Mouse (Mus musculus) macrophage (primary cell): ENCODE measurements around the gene Abcg8. TPM values are rescaled to one million over a fixed set of nuclear protein-coding genes. Genes with fewer than 3 reads are reported as not detected.

Experiments used
- H3K27ac ChIP-seq: fragments of 350-480 bp; formaldehyde crosslinking; 2 replicates; pipeline ENCODE4 v1.9.0; 2021
- H3K36me3 ChIP-seq: fragments of 350-480 bp; formaldehyde crosslinking; 2 replicates; pipeline ENCODE4 v1.9.0; 2021; ENCODE audit errors: inconsistent target
- H3K4me3 ChIP-seq: fragments of 350-480 bp; formaldehyde crosslinking; 2 replicates; pipeline ENCODE4 v1.9.0; 2021; ENCODE audit errors: inconsistent target
- H3K79me2 ChIP-seq: fragments of 350-480 bp; formaldehyde crosslinking; 2 replicates; pipeline ENCODE4 v1.9.0; 2021; ENCODE audit errors: inconsistent target
- WGBS: methylation state at CpG from one replicate; pipeline ENCODE4 v1.1.7; 2026; ENCODE audit warnings: inconsistent platforms; ENCODE audit not compliant: missing documents; 5-methylcytosine and 5-hydroxymethylcytosine counted together
- polyA plus RNA-seq: library from polyadenylated mRNA; stranded (reverse); fragments of 250-400 nt; gene quantifications from 3 replicates; pipeline ENCODE4 v1.2.4, GENCODE M21; 2018; ENCODE audit warnings: inconsistent platforms

Gene Abcg8
- polyA plus RNA-seq, 1 experiment from 2014 or later, result not detected

- Histone ChIP-seq H3K36me3 (no peaks in the 10 kb centered on the region), H3K79me2 (no peaks in the 10 kb centered on the region), H3K4me3 (no peak overlapping the region), H3K27ac (no peak overlapping the region)
- 74% methylated on average over 4 of the region's 4 CpGs for WGBS
These were observed 898 bp upstream of the Abcg8 start for GRCm38 (mm10) chr17:84675204-84675603.

- Histone ChIP-seq H3K27ac (no peak overlapping the region), H3K79me2 (no peaks in the 10 kb centered on the region), H3K4me3 (no peak overlapping the region), H3K36me3 (no peaks in the 10 kb centered on the region)
- 31% methylated on average over 11 of the region's 11 CpGs for WGBS
These were observed 1.5 kb downstream of the Abcg8 start for GRCm38 (mm10) chr17:84677595-84677994.

GRCm38 (mm10) chr17:84681670-84682069 lies 5.6 kb downstream of the Abcg8 start:
- no peak overlapping the region for H3K27ac ChIP-seq
- WGBS, result 92% methylated on average over 3 of the region's 3 CpGs
- H3K36me3 ChIP-seq, result no peaks in the 10 kb centered on the region
- no peaks in the 10 kb centered on the region for H3K79me2 ChIP-seq
- H3K4me3 ChIP-seq, result no peak overlapping the region

DNA sequence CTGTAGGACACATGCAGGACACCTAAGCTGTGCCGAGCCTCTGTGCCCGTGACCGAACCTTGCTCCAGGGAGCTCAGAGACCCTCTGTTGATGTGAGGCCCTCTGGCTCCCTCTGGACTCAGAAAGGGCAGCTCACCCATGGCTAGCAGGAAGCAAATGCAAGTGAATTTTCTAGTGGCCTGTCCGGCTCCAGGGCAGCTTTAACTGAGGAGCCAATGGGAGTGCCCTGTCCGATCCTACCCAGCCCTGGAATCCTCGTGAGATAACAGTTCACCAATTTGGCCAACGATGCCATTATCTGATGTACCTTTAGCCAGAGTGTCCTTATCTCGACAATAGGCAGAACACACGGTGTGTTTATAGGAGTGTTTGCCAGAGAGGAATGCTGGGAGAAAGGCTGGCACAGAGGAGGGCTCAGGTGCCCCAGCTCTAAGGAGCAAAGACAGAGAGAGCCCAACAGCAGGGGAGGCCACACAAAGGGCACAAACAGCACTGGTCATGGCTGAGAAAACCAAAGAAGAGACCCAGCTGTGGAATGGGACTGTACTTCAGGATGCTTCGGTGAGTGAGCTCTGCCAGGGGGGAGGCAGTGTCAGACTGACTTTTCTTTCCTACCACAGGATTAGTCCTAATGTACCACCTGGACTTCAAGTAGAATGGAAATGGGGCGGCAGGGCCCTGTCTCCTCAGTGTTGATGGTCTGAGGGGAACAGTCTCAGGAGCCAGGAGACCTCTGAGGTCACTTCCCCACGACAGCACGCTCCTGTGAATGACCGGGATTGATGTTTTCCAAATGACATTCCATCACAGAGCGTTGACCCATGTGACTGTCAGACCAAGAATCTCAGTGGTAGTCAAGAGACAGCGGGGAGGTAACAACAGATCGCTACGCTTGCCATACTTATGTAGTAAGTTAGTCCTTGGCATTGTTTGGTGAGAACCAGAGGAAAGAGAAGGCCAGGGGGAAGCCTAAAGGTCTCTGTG lies 6.9 kb downstream of the Abcg8 start, which contains the start of gene Abcg5:
Gene Abcg5, minus strand, starts transcription at position 278 of the 984 bp plus-strand sequence.
- H3K79me2 ChIP-seq, result no peaks in the 10 kb centered on the region
- H3K27ac ChIP-seq, result no peak within 1 kb of the TSS
- no peak within 1 kb of the TSS for H3K4me3 ChIP-seq
- H3K36me3 ChIP-seq, result no peaks in the 10 kb centered on the region
- 95% methylated on average over 18 of the region's 18 CpGs for WGBS

DNA sequence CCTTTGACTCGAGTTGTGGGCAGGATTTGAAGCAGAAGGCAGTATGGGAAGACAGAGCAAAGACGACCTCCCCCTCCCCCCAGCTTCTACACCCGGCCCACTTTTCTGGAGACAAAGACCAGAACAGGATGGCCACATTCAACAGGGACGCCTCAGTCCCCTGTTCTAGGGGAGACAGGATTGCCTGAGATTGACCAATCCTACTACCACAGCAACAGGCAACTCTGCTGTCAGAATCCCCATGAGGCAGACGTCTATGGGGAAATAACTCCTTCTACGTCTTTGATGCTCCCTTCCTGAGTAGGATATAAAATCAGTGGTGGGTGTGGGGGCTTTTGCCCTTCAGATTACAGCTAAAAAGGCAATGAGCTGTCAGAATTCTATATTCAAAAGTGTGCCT lies 8.2 kb downstream of the Abcg8 start:
- Histone ChIP-seq H3K4me3 (no peak overlapping the region), H3K27ac (no peak overlapping the region), H3K36me3 (no peaks in the 10 kb centered on the region), H3K79me2 (no peaks in the 10 kb centered on the region)
- 27% methylated on average over 6 of the region's 6 CpGs for WGBS

DNA sequence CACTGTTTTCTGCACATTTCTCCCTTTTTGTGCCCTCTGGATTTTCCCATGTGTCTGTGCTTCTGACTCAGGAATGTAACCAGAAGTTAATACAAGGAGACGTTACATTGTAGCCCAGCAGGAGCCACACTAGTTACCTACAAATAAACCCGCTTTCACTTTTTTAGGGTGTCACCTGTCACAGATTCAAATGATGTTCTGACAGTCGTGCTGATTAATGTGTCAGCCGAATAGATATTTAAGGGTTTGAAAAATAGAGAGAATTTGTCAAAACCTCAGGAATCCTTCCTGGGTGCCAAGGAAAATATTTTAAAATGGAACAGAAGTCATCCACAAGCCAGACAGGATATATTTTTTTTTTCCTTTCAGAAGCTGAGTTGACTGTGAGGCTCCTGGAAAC lies 9.2 kb downstream of the Abcg8 start:
- 98% methylated on average over 4 of the region's 4 CpGs for WGBS

GRCm38 (mm10) chr17:84687994-84688393 lies 11.9 kb downstream of the Abcg8 start:
- Histone ChIP-seq H3K36me3 (no peaks in the 10 kb centered on the region), H3K79me2 (no peaks in the 10 kb centered on the region), H3K27ac (no peak overlapping the region), H3K4me3 (no peak overlapping the region)
- WGBS, result 95% methylated on average over 5 of the region's 5 CpGs

More for the DNA sequence above, 9.2 kb downstream of the Abcg8 start:
- H3K79me2 ChIP-seq, result no peaks in the 10 kb centered on the region
- H3K4me3 ChIP-seq, result no peak overlapping the region
- H3K36me3 ChIP-seq, result no peaks in the 10 kb centered on the region
- no peak overlapping the region for H3K27ac ChIP-seq

GRCm38 (mm10) chr17:84688834-84689233 lies 12.7 kb downstream of the Abcg8 start:
- Histone ChIP-seq H3K36me3 (no peaks in the 10 kb centered on the region), H3K27ac (no peak overlapping the region), H3K79me2 (no peaks in the 10 kb centered on the region), H3K4me3 (no peak overlapping the region)
- WGBS, result 69% methylated on average over 11 of the region's 11 CpGs

- no peaks in the 10 kb centered on the region for H3K79me2 ChIP-seq
- H3K27ac ChIP-seq, result no peak overlapping the region
- 86% methylated on average over 5 of the region's 5 CpGs for WGBS
- H3K4me3 ChIP-seq, result no peak overlapping the region
- H3K36me3 ChIP-seq, result no peaks in the 10 kb centered on the region
These were observed 13.2 kb downstream of the Abcg8 start for GRCm38 (mm10) chr17:84689316-84689715.

DNA sequence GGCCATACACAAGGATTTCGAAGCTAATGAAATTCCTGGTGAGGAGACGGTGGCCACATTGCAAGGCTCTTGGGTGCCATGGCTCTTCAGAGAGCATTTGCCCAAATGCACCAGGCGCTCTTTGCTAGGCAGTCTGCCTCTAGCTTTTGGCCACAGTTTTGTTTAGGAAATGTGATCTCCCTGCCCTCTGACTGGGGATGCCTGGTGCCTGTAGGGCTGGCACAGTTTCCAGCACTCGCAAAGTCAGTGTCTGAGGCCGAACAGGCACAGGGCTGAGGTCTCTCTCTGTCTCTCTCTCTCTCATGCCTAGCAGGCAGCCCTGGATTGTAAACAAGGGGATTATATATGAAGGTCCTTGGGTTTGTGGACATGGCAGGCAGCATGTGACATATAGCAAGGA lies 14.0 kb downstream of the Abcg8 start:
- WGBS, result 89% methylated on average over 5 of the region's 5 CpGs
- Histone ChIP-seq H3K27ac (no peak overlapping the region), H3K4me3 (no peak overlapping the region), H3K79me2 (no peaks in the 10 kb centered on the region), H3K36me3 (no peaks in the 10 kb centered on the region)

DNA sequence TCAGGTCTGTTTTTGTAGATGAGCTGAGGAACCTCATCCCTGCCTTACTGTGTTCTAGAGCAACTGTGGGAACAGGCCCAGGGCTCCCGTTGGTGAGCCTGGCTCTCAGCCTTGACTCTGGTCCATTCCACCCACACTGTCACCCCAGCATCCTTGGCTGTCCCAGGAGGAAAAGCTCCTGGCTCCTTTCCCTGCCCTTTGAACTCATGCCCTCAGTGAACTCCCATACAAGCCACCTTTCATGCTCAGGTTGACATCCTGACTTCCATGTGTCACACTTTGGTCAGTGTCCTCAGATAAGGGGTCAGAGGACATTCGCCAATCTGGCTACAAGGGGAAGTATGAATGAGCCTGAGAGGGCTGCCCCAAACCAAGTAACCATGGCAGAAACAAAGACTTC lies 17.6 kb downstream of the Abcg8 start:
- Histone ChIP-seq H3K27ac (no peak overlapping the region), H3K36me3 (no peaks in the 10 kb centered on the region), H3K4me3 (no peak overlapping the region), H3K79me2 (no peaks in the 10 kb centered on the region)
- 95% methylated on average over 2 of the region's 2 CpGs for WGBS

- H3K79me2 ChIP-seq, result no peaks in the 10 kb centered on the region
- WGBS, result 82% methylated on average over 6 of the region's 6 CpGs
- no peak overlapping the region for H3K27ac ChIP-seq
- no peak overlapping the region for H3K4me3 ChIP-seq
- H3K36me3 ChIP-seq, result no peaks in the 10 kb centered on the region
These were observed 20.4 kb downstream of the Abcg8 start for GRCm38 (mm10) chr17:84696537-84696936.

DNA sequence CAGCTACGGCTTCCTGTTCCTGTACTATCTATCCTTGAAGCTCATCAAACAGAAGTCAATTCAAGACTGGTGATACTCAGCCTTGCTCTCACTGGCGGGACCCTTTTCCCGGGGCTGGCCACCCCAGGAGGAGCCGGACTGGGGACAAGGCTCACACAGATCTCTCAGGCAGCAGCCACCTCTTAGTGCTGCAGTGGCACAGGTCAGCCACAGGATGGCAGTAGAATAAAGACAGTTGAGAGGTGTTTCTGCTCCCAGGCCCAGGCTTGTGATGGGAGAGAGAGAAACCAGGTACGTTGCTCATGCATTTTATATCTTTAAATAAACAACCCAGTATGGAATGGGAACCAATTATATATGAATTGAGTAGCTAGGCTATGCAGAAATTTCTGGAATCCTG lies 22.6 kb downstream of the Abcg8 start:
- H3K79me2 ChIP-seq, result no peaks in the 10 kb centered on the region
- no peak overlapping the region for H3K4me3 ChIP-seq
- 42% methylated on average over 5 of the region's 5 CpGs for WGBS
- H3K27ac ChIP-seq, result no peak overlapping the region
- no peaks in the 10 kb centered on the region for H3K36me3 ChIP-seq

DNA sequence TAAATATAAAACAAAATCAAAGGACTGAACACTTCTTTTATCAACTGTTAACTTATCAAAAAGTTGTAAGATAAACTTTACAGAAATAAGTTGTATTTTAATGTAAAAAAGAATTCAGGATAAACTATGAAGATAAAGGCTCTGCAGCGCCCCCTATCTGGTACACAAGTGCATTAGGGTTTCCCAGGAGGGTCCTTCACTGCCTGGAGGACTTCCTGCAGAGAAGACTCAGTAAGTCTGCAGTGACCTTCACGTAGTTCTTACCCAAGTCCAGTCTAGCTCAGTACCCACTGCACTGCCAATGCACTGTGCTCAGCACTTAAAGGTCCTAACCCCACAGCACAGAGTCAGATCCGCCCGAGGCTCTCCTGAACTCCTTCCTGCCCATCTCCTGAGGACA lies 31.3 kb downstream of the Abcg8 start:
- no peak overlapping the region for H3K27ac ChIP-seq
- no peak overlapping the region for H3K4me3 ChIP-seq
- H3K79me2 ChIP-seq, result no peaks in the 10 kb centered on the region
- 85% methylated on average over 4 of the region's 4 CpGs for WGBS
- H3K36me3 ChIP-seq, result peaks cover 41% of the 10 kb centered on the region

GRCm38 (mm10) chr17:84708818-84709217 lies 32.7 kb downstream of the Abcg8 start:
- peaks cover 54% of the 10 kb centered on the region for H3K36me3 ChIP-seq
- WGBS, result 93% methylated on average over 7 of the region's 7 CpGs

More at GRCm38 (mm10) chr17:84708818-84709217, 32.7 kb downstream of the Abcg8 start:
- no peak overlapping the region for H3K27ac ChIP-seq
- H3K79me2 ChIP-seq, result no peaks in the 10 kb centered on the region
- no peak overlapping the region for H3K4me3 ChIP-seq
